Mouse (Mus musculus): Measurements from ENCODE around the gene Samd10. TPM values are rescaled to one million over a fixed set of nuclear protein-coding genes. Genes with fewer than 3 reads are reported as not detected.

The Samd10 gene
- polyA plus RNA-seq, 1 experiment from 2014 or later: 2.6 TPM

DNA sequence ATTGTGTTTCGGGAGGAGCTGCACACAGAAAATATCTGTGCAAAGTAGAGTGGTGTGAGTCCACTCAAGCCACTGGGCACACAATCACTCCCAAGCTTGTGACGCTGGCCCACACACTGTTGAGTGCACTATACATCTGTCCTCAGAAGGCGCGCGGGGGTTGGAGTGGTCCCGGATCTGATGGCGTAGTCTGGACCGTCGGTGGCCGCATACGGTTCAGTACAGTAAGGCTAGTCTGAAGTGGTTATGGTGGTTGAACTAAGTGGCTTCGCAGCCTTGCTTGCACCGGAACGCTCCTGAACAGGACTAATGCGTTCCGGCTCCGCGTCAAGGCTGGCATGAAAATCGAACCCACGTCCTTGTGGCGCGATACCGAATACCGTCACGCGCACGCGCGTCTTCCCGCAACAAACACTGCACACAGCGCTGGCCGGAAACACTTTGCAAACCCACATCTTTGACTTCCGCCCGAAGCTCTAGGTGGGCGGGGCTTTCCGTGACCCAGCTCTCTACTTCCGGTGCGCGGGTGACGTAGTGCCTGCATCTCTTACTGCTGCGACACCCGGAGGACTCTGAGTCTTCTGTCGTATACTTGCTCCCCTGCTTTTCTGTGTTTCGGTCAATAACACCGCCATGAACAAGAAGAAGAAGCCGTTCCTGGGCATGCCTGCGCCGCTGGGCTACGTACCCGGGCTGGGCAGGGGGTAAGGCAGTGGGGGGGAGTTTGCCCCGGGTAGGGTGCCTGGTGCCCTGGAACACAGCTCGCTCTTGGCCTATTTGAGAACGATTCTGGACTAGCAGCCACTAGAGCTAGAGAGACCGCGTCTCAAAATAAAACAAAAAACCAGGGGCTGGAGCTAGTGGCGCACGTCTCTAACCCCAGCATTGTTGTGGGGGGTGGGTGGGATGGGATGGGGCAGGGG is 2.1 kb upstream of the Samd10 start:
- H3K9me3 ChIP-seq (replicated peaks): no peaks in the 10 kb centered on the region
- H3K36me3 ChIP-seq (replicated peaks): no peaks in the 10 kb centered on the region
- H3K4me2 ChIP-seq: peak overlapping the region; percentile 88
- peaks cover 47% of the 10 kb centered on the region for H3K4me1 ChIP-seq (replicated peaks)
- H3K9ac ChIP-seq: peak overlapping the region; percentile 93
- peak; percentile 93 for ATAC-seq (ENCODE audit: insufficient read depth)
- WGBS (ENCODE audit: insufficient replicate concordance): 1% methylated on average over 57 of the region's 57 CpGs
- H3K27me3 ChIP-seq: peaks cover 37% of the 10 kb centered on the region
- H3K4me3 ChIP-seq (replicated peaks): peak overlapping the region; percentile 86
- peak overlapping the region; percentile 87 for H3K27ac ChIP-seq (replicated peaks)

DNA sequence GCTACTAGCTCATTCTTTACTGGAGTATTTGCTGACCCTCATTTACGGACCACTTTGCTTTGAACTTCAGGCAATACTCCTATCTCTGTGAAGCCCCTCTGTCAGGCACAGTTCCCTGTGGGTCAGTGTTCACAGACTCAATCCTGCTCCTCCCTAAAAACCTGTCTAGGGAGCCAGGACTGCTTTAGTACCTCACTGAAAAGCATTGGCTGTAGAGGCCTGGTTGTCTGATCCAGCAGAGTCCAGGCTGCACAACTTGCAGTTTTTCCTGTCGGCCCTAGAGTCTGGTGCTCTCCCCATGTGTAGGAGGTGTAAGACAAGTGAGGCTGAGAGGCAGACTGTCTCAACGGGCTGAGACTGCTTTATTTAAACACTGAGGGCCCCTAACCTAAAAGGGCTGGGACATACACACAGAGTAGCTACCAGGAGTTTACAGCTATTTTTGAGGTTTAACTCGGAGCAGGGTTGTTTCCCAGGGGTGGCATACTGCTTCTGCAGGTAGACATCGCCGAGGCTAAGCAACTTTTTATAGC is 1.3 kb upstream of the Samd10 start:
- Histone ChIP-seq H3K27ac (replicated peaks) (peak overlapping the region; percentile 79; the same call in 1 of the 2 replicates), H3K36me3 (replicated peaks) (no peaks in the 10 kb centered on the region), H3K9me3 (replicated peaks) (no peaks in the 10 kb centered on the region), H3K9ac (peak overlapping the region; percentile 93; the same call in 1 of the 2 replicates), H3K27me3 (peaks cover 44% of the 10 kb centered on the region), H3K4me3 (replicated peaks) (peak overlapping the region; percentile 86), H3K4me1 (replicated peaks) (peaks cover 47% of the 10 kb centered on the region), H3K4me2 (peak overlapping the region; percentile 88)
- ATAC-seq (ENCODE audit: insufficient read depth): no peak
- 69% methylated on average over 6 of the region's 6 CpGs for WGBS (ENCODE audit: insufficient replicate concordance)

DNA sequence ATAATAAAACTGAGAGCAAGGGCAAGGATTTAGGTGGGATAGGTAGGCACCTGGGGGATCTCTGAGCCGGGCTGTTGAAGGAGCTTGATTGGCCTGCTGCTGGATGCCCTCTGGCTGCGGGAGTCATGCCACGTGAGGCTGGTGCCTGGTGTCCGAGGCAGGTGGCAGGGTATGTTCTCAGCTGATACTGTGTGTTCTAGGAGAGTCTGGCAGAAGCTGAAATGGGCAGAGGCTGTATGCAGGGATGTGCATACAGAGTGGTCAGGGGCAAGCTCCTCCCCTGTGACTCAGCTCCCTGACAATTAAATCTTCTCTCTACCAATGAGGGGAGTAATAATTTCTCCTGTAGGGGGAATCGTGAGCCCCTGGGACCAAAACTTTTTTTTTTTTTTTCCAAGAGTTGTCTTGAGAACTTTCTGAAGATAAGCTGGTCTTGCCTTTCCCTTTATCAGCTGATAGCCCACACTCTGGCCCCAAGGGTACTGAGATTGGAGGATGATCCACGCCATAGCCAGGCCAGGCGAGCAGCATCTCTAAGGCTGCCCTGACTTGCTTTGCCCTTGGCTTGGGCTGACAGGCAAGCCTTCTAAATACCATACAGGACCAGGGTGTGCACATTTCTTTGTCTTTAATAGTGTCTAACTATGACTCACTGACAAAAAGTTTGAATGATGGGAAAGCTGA is 1.5 kb downstream of the Samd10 start:
- Histone ChIP-seq H3K4me1 (replicated peaks) (peaks cover 51% of the 10 kb centered on the region), H3K9ac (no peak overlapping the region), H3K36me3 (replicated peaks) (no peaks in the 10 kb centered on the region), H3K27me3 (peaks cover 46% of the 10 kb centered on the region), H3K9me3 (replicated peaks) (no peaks in the 10 kb centered on the region), H3K4me2 (no peak overlapping the region), H3K27ac (replicated peaks) (no peak overlapping the region), H3K4me3 (replicated peaks) (no peak overlapping the region)
- no peak for ATAC-seq (ENCODE audit: insufficient read depth)
- WGBS (ENCODE audit: insufficient replicate concordance): 53% methylated on average over 7 of the region's 7 CpGs

DNA sequence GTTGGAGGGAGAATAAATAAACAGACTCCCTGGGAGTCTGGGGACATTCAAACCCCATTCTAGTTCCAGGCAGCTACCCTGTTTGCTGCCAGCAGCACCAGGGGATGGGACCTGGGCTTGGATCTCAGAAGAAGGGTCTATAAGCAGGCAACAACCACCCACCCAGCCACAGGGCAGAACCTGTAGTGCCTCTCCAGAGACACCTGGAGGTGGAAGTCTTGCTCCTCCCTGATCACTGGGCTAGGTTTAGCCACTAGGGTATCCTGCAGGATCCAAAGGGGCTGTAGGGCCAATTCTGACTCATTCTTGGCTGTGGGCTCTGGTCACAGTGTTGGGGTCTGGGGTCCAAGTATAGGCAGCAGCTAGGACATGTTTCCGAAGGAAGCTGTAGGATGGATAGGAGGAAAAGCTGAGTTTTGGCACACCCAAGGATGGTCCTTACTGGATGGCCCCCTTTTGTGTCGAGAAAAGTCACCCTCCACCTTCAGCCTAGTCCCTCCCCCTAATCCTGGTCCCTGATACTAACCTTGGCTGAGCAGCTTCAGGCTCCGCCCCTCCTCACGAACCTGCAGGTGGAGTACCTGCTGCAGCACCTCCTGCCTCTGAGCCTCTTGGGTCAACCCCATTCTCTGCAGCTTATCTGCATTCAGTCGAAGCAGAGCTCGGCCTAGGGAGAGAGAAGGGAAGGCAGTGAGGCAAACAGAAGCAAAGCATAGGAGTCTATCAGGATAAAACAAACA is 2.6 kb downstream of the Samd10 start:
- H3K9ac ChIP-seq: no peak overlapping the region
- no peak for ATAC-seq (ENCODE audit: insufficient read depth)
- H3K4me2 ChIP-seq: no peak overlapping the region
- no peaks in the 10 kb centered on the region for H3K36me3 ChIP-seq (replicated peaks)
- H3K4me3 ChIP-seq (replicated peaks): no peak overlapping the region
- H3K27me3 ChIP-seq: peaks cover 46% of the 10 kb centered on the region
- no peak overlapping the region for H3K27ac ChIP-seq (replicated peaks)
- no peaks in the 10 kb centered on the region for H3K9me3 ChIP-seq (replicated peaks)
- peaks cover 52% of the 10 kb centered on the region for H3K4me1 ChIP-seq (replicated peaks)
- 54% methylated on average over 6 of the region's 6 CpGs for WGBS (ENCODE audit: insufficient replicate concordance)

DNA sequence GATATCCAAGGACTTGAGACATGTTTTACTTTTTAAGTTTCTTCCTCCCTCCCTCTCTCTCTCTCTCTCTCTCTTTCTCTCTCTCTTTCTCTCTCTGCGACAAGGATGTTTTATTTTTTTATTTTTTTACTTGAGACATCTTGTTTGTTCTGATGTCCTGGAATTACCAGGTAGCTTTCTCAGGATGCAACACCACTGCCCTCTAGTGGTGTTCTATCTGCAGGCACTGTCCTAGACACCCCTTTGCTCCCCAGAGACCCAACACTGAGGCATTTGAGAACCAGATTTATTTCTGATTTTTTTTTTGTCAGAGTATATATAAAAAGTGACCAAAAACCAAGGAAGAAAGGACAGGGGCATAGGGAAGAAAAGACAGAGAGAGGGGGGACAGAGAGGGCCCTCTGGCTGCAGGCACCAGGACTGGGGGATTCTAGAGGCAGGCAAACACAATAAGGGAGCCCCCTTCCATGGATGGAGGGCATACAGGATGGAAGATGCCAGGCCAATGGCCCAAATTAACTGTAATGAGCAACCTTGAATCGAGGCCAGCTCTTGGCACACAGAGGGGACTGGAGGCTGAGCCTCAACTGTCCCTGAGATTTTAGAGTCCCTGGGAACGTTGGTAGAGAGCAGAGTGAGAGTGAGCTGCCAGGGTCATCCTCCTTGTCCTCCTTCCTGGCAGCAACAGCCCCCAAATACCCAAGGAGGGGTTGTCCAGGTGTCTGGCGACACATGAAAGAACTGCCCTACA is 3.9 kb downstream of the Samd10 start:
- Histone ChIP-seq H3K9me3 (replicated peaks) (no peaks in the 10 kb centered on the region), H3K4me1 (replicated peaks) (peaks cover 58% of the 10 kb centered on the region), H3K27ac (replicated peaks) (no peak overlapping the region), H3K36me3 (replicated peaks) (peaks cover 6% of the 10 kb centered on the region; the same call in 1 of the 2 replicates), H3K9ac (no peak overlapping the region), H3K27me3 (peaks cover 42% of the 10 kb centered on the region), H3K4me3 (replicated peaks) (no peak overlapping the region), H3K4me2 (no peak overlapping the region)
- 54% methylated on average over 4 of the region's 4 CpGs for WGBS (ENCODE audit: insufficient replicate concordance)
- no peak for ATAC-seq (ENCODE audit: insufficient read depth)

DNA sequence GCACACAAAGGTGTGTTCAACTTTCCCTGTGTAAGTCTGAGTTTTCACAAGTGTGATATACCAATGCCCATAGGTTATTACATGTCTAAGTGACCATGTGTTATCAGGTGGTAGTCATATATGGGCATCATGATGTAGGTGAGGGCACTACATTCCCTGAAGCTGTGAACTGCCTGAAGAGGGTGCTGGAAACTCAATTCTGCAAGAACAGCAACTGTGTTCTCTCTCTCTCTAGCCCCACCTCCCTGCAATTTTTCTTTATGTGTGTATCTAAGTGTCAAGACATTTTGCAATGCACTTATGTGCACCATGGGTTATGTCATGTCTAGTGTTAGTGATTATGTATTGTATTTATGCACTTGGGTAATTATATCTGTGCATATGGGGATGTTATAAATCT is 5.1 kb downstream of the Samd10 start:
- H3K4me2 ChIP-seq: no peak overlapping the region
- peaks cover 18% of the 10 kb centered on the region for H3K36me3 ChIP-seq (replicated peaks)
- peaks cover 32% of the 10 kb centered on the region for H3K27me3 ChIP-seq
- H3K4me3 ChIP-seq (replicated peaks): no peak overlapping the region
- H3K27ac ChIP-seq (replicated peaks): no peak overlapping the region
- peaks cover 56% of the 10 kb centered on the region for H3K4me1 ChIP-seq (replicated peaks)
- ATAC-seq (ENCODE audit: insufficient read depth): no peak
- H3K9ac ChIP-seq: no peak overlapping the region
- H3K9me3 ChIP-seq (replicated peaks): no peaks in the 10 kb centered on the region

DNA sequence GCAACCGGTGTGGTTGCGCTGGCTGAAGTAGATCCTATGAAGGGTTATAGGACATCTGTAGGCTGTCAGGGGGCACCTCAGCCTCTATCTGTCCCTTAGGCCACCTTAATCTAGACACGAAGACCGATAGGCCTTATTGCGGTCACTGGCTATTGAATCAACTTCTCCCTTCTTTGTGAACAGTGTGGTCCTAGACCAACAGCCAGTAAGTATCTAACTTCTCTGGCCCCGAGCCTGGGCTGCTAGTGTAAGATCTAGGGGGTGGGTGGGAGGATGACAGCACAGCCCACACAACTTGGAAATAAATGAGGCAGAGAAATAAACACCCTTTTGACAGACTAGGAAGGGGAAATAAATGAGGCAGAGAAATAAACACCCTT is 6.0 kb downstream of the Samd10 start:
- H3K36me3 ChIP-seq (replicated peaks): peaks cover 27% of the 10 kb centered on the region
- peak overlapping the region; percentile 77 for H3K4me3 ChIP-seq (replicated peaks)
- H3K4me1 ChIP-seq (replicated peaks): peaks cover 47% of the 10 kb centered on the region
- peak overlapping the region; percentile 79 for H3K27ac ChIP-seq (replicated peaks)
- no peaks in the 10 kb centered on the region for H3K9me3 ChIP-seq (replicated peaks)
- H3K4me2 ChIP-seq: peak overlapping the region; percentile 96
- peaks cover 23% of the 10 kb centered on the region for H3K27me3 ChIP-seq
- WGBS (ENCODE audit: insufficient replicate concordance): under 1% methylated on average over 6 of the region's 6 CpGs
- peak overlapping the region; percentile 78 for H3K9ac ChIP-seq
- ATAC-seq (ENCODE audit: insufficient read depth): peak; percentile 8; the same call in 1 of the 2 replicates

DNA sequence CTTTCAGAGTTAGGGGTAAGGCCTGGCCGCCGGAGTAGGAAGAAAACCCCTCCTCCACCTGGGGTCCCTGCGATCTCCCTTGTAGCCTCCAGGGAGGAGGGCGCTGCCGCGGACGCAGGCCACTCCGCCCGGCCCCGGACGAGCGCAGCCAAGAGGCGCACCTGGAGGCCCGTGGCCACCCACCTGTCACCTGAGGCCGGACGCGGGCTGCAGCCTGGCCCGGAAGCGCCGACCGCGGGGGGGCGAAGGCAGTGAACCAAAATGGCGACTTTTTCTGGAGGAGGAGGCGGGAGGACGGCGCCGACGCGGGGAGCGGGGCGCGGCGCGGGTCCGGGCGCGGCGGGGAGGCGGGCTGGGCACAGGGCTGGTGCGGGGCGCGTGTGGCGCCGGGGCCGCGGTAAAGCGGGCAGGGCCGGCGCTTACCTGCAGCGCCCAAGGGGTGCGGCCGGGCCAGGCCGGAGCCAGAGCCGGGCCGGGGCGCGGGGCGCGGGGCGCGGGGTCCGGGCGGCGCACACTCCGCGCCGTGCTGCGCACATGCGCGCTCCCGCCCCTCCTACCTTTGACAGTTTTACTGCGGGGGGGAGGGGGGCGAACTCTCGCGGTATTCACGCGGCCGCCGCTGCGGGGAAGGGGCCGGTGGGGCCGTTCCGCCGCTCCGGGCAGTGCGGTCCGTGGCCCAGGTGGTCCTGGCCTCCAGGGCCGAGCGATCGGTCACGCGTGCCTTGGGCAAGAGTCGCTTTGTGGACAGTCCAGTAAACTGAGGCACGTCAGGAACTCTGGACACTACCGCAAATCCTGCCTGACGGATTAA is 6.6 kb downstream of the Samd10 start, which contains the start of gene Zfp512b:
Gene Zfp512b (minus strand): TSS at position 573 of the 811 bp plus-strand sequence.
- ATAC-seq (ENCODE audit: insufficient read depth): peak; percentile 54
- peak within 1 kb of the TSS; percentile 96 for H3K4me2 ChIP-seq
- peaks cover 41% of the 10 kb centered on the region for H3K4me1 ChIP-seq (replicated peaks)
- no peaks in the 10 kb centered on the region for H3K9me3 ChIP-seq (replicated peaks)
- H3K4me3 ChIP-seq (replicated peaks): peak within 1 kb of the TSS; percentile 77
- H3K27ac ChIP-seq (replicated peaks): peak within 1 kb of the TSS; percentile 79
- 1% methylated on average over 76 of the region's 97 CpGs for WGBS (ENCODE audit: insufficient replicate concordance)
- peaks cover 17% of the 10 kb centered on the region; the same call in 1 of the 2 replicates for H3K27me3 ChIP-seq
- peaks cover 32% of the 10 kb centered on the region for H3K36me3 ChIP-seq (replicated peaks)
- peak within 1 kb of the TSS; percentile 78 for H3K9ac ChIP-seq

DNA sequence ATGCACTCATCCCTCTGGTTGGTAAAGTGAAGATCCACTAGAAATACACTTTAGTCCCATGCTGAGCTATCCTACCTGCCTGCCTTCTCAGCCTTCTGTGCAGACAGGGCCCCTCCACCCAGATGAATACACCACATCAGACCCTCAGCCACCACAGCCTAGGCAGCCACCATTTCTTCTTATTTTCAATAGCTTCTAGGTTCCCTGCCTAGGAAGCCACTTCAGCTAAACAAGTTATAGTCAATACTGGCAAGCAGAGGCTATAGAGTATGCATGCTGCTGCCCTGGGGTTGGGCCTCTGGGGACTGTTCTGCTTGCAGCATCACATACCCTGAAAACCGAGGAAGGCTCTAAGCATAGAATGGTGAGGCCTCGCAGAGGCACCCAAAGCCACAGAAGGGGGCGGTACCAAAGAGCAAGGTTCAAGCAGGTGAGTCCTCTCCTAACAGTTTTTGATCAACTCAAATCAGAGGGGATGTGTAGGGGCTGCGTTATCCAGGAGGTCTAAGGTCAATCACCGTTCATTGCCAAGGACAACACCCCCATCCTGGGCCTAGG is 7.4 kb downstream of the Samd10 start, which contains the start of gene Prpf6:
Gene Prpf6 (plus strand): TSS at position 341 of the 558 bp plus-strand sequence.
- Histone ChIP-seq H3K27me3 (peaks cover 12% of the 10 kb centered on the region; the same call in 1 of the 2 replicates), H3K4me2 (peak within 1 kb of the TSS; percentile 96), H3K36me3 (replicated peaks) (peaks cover 40% of the 10 kb centered on the region), H3K27ac (replicated peaks) (peak within 1 kb of the TSS; percentile 79), H3K4me1 (replicated peaks) (peaks cover 40% of the 10 kb centered on the region), H3K4me3 (replicated peaks) (peak within 1 kb of the TSS; percentile 77), H3K9ac (peak within 1 kb of the TSS; percentile 78), H3K9me3 (replicated peaks) (no peaks in the 10 kb centered on the region)
- peak; percentile 11; the same call in 1 of the 2 replicates for ATAC-seq (ENCODE audit: insufficient read depth)
- 9% methylated on average over 5 of the region's 5 CpGs for WGBS (ENCODE audit: insufficient replicate concordance)
